Mouse (Mus musculus) retina, postnatal 7 days (tissue): ENCODE measurements around the gene H2-Oa.
"Not testable (repeated sequence)": the region's sequence is repeated elsewhere in the genome, so short reads cannot be mapped to it uniquely, and the experiment has no call there.

ENCODE experiments used
- DNase-seq: peaks from one replicate; pipeline ENCODE4 v3.0.0-alpha.2; 2012; ENCODE audit warnings: low read depth, low spot score

The H2-Oa gene

DNA sequence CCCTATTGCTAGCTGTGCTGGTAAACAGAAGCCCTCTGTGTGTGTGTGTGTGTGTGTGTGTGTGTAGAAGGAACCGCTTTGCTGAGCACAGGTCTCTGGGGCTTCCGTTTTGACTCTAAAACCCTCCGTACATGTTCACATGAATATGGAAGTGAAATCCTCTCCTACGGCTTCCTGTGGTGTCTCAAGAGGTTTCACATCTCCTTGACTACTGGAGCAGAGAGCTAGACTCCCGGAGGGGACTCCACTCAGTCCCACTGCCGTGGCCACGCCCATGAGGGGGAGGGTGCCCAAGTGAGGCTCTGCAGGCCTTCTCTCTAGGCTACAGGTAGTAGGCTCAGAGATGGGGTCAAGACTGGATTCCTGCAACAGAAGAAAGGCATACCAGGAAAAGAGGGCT is 50.9 kb downstream of the H2-Oa start, which contains the start of gene H2-DMb2:
Gene H2-DMb2 (plus strand): TSS at position 275 of the 400 bp plus-strand sequence.
- no peak for DNase-seq

DNA sequence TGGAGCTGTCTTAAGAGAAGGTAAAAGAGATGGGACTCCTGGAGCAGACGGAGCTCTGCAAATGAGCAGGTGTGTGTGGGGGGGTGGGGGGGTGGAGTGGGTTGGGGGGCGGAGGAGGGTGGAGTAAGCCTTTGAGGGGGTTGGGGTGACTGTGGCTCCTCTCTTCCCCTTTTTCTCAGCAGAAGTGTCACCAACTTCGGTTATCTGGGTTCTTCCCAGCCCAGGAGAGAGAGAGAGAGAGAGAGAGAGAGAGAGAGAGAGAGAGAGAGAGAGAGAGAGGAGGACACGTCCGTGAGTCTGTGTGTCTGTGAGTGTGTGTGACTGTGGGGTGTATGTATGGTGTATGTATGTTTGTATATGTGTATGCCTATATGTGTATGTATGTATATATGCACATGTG is 51.3 kb downstream of the H2-Oa start:
- DNase-seq: no peak

DNA sequence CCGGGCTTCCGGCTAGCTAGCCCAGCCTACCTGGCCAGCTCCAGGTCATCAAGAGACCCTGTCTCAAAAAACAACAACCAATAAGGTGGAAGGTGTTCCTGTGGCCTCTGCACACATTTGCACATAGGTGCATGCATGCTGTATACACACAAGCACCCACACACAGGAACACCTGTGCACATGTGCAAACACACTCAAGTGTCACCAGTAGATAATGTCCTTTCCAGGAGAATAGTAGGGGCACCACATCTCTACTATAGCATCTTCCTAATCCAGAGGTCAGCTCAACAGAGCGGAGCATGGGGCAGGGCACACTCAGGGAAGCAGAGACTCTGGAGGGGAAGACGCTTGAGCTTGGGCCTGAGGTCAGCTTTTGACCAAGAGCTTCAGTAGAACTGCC is 52.1 kb downstream of the H2-Oa start:
- not testable (repeated sequence) for DNase-seq
